Mouse (Mus musculus) spleen, postnatal 4 days (tissue): ENCODE results near the gene Gmip.
A peak's percentile ranks its signal among the peaks of the same experiment; 100 is the strongest.

ENCODE experiments used
- DNase-seq, 2 experiments: peaks; one replicate each; pipeline ENCODE4 v3.0.0; 2022; ENCODE audit warnings: low spot score in 2 of 2

Gmip gene

GRCm38 (mm10) chr8:69808094-69808863 lies at the start of gene Gmip:
TSS of gene Gmip (plus strand) at chr8:69808679.
- DNase-seq = peak; percentile 88 to 94

GRCm38 (mm10) chr8:69761814-69762445 lies 46.5 kb upstream of the Gmip start:
- DNase-seq = no peak

GRCm38 (mm10) chr8:69771221-69771620 lies 37.3 kb upstream of the Gmip start:
- peak in 1 of 2 experiments; percentile 42 for DNase-seq

- DNase-seq = peak in 1 of 2 experiments; percentile 37
Measured at GRCm38 (mm10) chr8:69772106-69772505, 36.4 kb upstream of the Gmip start.

- DNase-seq = peak; percentile 86 to 92
Measured at GRCm38 (mm10) chr8:69774503-69775148, 33.9 kb upstream of the Gmip start, which contains the start of gene Gm20422. TSS of gene Gm20422 (minus strand) at chr8:69774886.

GRCm38 (mm10) chr8:69775149-69775534 lies 33.3 kb upstream of the Gmip start:
- DNase-seq = peak; percentile 10 to 57

GRCm38 (mm10) chr8:69777111-69777510 lies 31.4 kb upstream of the Gmip start:
- peak in 1 of 2 experiments; percentile 12 for DNase-seq

- DNase-seq = peak; percentile 13 to 58
Measured at GRCm38 (mm10) chr8:69789105-69789504, 19.4 kb upstream of the Gmip start.

- peak; percentile 12 to 52 for DNase-seq
Measured at GRCm38 (mm10) chr8:69789731-69790130, 18.7 kb upstream of the Gmip start.

- DNase-seq = peak; percentile 11 to 60
Measured at GRCm38 (mm10) chr8:69790364-69790763, 18.1 kb upstream of the Gmip start.

- peak; percentile 88 to 94 for DNase-seq
Measured at GRCm38 (mm10) chr8:69790773-69791367, 17.6 kb upstream of the Gmip start, which contains the start of the genes Atp13a1 and Zfp866. TSS of gene Atp13a1 (plus strand) at chr8:69791163. TSS of gene Zfp866 (minus strand) at chr8:69791178.

- DNase-seq = peak; percentile 47 to 80
Measured at GRCm38 (mm10) chr8:69791415-69792068, 16.9 kb upstream of the Gmip start.

- peak; percentile 9 to 54 for DNase-seq
Measured at GRCm38 (mm10) chr8:69793666-69794065, 14.8 kb upstream of the Gmip start.

GRCm38 (mm10) chr8:69794096-69794495 lies 14.4 kb upstream of the Gmip start:
- DNase-seq = peak; percentile 9 to 45

- DNase-seq = peak in 1 of 2 experiments; percentile 4
Measured at GRCm38 (mm10) chr8:69794901-69795300, 13.6 kb upstream of the Gmip start.

GRCm38 (mm10) chr8:69796721-69797345 lies 11.6 kb upstream of the Gmip start:
- DNase-seq = peak; percentile 10 to 54

GRCm38 (mm10) chr8:69797661-69798060 lies 10.8 kb upstream of the Gmip start:
- DNase-seq = peak; percentile 9 to 58

GRCm38 (mm10) chr8:69799261-69799660 lies 9.2 kb upstream of the Gmip start:
- DNase-seq = peak; percentile 12 to 59

GRCm38 (mm10) chr8:69799946-69800345 lies 8.5 kb upstream of the Gmip start:
- peak; percentile 10 to 50 for DNase-seq

- DNase-seq = peak; percentile 5 to 50
Measured at GRCm38 (mm10) chr8:69801796-69802195, 6.7 kb upstream of the Gmip start.

GRCm38 (mm10) chr8:69802216-69802615 lies 6.3 kb upstream of the Gmip start:
- DNase-seq = peak in 1 of 2 experiments; percentile 4
